Mouse (Mus musculus) neural tube, embryonic 10.5 days (tissue): Measurements from ENCODE around the gene Tpsab1.

ENCODE experiments used
- DNase-seq: peaks from one replicate; pipeline ENCODE4 v3.0.0-alpha.2; 2017; ENCODE audit warnings: low spot score; ENCODE audit errors: extremely low spot score

Gene Tpsab1

DNA sequence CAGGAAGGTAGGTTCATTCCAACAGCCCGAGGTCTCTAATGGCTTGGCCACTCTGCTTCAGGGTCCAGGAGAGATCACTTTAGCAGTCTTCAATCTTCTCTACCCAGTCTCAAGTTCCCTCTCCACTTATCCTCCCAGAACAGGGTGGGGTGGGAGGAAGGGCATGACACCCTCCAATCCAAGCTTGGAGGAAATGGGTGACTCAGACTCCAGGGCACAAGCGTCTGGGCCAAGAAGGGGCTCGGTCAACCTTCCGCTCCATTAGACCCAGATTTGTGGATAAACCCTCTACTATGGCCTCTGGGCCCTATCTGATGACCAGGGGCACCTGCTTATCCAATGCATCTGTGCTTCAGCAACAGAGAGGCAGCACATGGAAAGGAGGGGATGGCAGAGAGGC is at the start of gene Tpsab1:
TSS of gene Tpsab1 (minus strand) at position 101 of the 400 bp plus-strand sequence.
- no peak for DNase-seq

DNA sequence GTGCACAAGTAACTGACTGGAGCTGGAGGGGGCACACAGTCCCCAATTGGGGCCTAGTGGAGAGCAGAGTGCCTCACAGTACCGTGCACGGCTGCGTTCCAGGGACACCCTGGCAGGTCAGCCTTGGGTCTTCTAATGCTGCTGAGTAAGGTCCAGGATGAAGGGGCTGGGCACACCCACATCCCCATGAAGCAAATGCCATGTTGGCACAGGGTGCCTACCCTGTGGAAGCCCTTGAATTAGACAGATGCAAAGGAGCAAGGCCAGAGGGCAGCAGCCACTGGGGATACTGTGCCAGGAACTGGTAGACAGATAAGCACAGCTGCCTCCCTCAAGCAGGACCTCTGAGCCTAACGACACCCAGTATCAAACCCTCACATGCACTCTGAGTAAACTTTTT is 49.2 kb upstream of the Tpsab1 start:
- DNase-seq: no peak

GRCm38 (mm10) chr17:25374011-25374410 is 28.6 kb upstream of the Tpsab1 start:
- peak; percentile 19 for DNase-seq

DNA sequence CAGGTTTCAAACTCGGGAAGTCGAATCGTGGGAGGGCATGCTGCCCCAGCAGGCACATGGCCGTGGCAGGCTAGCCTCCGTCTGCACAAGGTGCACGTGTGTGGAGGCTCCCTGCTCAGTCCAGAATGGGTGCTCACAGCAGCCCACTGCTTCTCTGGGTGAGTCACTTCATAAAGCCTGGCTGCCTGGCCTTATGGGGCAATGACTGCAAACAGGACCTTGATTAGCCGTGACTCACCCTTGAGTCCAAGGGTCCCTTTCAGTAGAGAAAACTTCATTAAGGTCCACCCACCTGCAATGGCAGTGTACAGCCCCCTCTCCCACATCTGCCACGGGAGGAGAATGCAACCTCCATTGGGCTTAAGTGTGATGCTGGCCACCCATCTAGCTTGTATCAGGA is 27.1 kb upstream of the Tpsab1 start:
- DNase-seq: no peak

GRCm38 (mm10) chr17:25368973-25369372 is 23.6 kb upstream of the Tpsab1 start, which contains the start of gene Tpsg1:
Gene Tpsg1, plus strand, starts transcription at chr17:25369273.
- DNase-seq: no peak

DNA sequence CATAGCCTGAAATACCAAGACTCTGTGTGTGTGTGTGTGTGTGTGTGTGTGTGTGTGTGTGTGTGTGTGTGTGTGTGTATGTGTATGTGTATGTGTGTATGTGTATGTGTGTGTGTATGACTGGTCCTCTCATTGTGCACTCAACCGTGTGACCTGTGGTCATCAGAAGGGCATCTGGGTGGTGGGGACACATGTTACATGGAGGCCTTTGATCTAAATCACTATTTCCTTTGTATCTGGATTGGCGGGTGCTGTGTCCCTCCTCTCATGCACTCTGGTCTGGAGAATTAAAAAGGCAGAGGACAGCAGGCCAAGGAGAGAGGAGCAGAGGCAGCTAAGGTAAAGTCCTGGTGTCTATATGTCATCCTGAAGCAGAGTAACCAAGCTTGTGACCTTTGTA is 20.6 kb upstream of the Tpsab1 start, which contains the start of gene Tpsb2:
TSS of gene Tpsb2 (plus strand) at position 301 of the 400 bp plus-strand sequence.
- DNase-seq: no peak

DNA sequence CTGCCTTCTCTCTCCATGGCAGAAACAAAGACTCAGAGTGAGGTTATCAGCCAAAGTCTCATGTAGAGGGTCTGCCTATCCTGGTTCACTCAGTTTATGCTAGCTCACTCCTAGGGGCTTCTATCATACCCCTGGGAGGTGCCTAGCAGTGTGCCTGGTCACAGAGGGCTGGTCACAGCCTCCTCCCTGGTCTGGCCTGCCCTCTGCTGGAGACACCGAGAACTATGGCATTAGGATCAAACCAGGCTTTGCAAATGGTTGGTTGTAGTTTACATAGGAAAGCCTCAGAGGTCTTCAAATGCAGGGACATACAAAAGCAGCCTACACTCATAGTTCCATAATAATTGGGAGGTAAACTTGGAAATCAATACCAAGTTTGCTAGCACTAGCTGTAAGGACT is 18.4 kb upstream of the Tpsab1 start:
- DNase-seq: peak; percentile 49

DNA sequence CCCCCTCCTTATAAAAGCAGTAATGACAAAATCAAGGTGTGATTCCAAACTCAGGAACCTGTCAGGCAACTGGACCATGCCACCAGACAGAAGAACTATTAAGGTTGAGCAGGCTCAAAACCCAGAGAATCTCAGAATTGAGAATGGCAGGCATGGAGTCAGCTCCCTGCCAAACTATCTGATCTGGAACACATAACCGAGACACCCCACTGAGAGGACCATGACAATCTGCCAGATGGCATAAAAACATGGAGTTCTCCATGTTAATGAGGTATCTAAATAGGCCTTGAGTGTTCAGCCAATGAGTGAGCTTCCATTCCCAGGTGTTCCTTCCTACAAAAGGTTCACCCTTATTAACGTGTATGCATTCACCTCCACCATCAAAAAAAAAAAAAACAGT is 15.9 kb upstream of the Tpsab1 start:
- no peak for DNase-seq

- no peak for DNase-seq
Observed at GRCm38 (mm10) chr17:25341490-25341889, 3.9 kb downstream of the Tpsab1 start.

DNA sequence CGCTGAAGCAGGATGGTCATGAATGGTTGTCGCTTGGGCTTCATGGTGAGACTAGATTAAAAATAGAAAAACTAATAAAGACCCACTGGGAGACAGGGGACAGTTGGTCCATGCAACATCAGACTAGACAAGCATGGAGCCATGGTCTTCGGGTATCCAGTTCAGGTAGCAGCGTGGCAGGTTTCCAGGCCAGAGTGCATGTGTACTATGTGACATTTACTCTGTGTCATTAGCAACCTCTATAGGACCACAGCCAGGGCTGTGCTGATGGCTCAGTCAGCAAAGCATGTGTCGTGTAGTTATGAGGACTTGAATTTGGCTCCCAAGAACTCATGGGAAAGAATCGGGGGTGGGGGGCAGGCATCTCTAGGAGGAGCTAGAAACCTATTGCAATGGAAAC is 5.4 kb downstream of the Tpsab1 start:
- no peak for DNase-seq

DNA sequence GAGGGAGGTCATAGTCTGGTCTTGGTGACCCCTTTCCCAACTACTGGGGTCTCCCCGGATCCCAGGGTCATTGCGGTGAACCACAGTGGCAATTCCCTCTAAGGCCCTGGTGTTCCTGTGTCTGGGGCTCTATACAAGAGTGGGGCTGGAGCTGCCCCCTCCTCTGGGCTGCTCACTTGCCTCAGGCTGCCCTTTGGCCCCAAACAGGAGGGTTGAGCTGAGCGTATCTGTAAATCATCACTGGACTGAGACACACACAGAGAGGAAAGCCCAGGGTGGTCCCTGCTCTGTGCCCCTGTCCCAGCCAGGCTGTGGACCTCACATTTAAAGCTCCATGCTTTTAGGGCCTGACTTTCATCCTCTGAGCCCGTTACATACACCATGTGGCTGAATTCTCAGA is 7.1 kb downstream of the Tpsab1 start:
- no peak for DNase-seq

DNA sequence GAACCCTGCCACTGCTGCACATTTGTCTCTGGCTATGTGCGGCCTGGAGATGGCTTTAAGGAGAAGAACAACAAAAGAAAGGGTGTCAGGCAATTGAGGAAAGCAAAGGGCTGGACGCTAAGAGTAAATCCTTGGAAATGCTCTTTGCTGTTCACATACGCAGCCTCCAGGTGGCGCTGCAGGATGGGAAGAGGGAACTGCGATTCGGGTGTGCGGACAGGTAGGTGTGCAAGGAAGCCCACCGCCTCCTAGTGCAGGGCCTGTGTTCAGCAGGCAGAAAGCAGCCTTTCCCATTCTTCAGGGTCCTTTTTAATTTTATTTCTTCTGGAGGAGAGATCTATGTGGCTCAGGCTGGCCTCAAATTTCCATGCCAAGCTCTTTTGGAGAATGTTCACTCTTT is 11.4 kb downstream of the Tpsab1 start:
- peak; percentile 81 for DNase-seq

DNA sequence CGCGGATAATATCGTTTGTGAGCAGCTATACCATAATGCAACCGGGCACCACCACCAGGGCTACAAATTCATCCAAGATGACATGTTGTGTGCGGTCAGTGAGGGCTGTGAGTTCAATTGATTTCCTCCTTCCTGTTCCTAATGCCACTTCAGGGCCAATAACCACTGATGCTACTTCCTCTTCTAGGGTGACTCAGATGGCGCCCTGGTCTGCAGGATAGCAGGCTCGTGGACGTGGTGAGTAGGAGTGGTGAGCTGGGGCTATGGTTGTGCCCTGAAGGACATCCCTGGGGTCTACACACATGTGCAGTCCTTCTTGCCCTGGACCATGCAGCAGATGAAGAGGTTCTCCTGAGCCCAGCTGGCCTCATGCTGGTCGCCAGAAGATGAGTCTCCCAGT is 13.0 kb downstream of the Tpsab1 start:
- no peak for DNase-seq

DNA sequence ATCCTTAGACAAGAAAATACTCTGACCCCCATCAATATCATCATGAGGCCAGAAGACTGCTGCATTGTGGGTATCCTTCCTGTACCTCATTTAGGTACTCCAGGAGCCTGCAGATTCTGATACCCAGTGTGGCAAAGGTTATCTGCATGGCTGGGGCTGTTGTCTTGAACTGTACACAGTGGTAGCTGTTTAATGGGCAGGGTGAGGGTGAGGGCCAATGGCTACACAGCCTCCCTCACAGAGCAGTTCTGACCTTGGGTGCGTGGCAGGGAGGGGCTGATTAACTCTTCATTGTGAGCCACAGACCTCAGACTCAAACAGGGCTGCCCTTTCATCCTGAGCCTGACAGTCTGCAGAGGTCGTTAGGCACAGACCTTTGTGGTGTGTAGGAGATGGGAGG is 22.4 kb downstream of the Tpsab1 start:
- no peak for DNase-seq

DNA sequence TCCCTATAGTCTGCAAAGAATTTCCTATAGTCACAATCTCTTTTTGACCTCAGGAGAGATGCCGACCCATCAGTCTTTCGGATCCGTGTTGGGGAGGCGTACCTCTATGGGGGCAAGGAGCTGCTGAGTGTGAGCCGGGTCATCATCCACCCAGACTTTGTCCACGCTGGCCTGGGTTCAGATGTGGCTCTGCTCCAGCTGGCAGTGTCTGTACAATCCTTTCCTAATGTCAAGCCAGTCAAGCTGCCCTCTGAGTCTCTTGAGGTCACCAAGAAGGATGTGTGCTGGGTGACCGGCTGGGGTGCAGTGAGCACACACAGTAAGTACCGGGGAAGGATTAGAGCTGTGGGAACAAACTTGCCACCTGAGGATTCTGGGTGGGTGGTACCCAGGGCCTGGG is 24.5 kb downstream of the Tpsab1 start:
- no peak for DNase-seq

GRCm38 (mm10) chr17:25318354-25318753 is 27.0 kb downstream of the Tpsab1 start, which contains the start of gene Prss29:
Gene Prss29, plus strand, starts transcription at chr17:25318654.
- DNase-seq: no peak

- DNase-seq: no peak
Observed at GRCm38 (mm10) chr17:25308346-25308745, 37.0 kb downstream of the Tpsab1 start, which contains the start of gene Prss28. Gene Prss28, plus strand, starts transcription at chr17:25308646.

- DNase-seq: no peak
Observed at GRCm38 (mm10) chr17:25298094-25298493, 47.3 kb downstream of the Tpsab1 start, which contains the start of gene Prss34. Gene Prss34, plus strand, starts transcription at chr17:25298394.

DNA sequence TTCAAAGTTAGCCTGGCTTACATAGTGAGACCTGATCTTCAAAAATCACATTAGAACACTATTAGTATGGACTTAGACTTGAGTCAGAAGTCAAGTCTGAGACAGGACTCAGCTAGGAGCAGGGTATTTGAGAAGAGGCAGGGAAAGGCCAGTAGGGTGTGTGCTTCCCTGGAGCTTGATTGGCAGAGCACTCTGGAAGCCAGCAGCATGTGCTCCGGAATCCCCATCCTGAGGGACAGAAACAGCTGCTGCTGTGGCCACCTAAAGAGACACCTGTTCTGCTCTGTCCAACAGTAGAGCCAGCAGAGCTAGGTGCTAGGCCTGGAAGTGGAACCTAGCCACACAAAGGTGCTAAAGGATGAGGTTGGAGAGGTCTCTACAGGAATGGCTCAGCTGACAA is 51.3 kb downstream of the Tpsab1 start:
- no peak for DNase-seq

DNA sequence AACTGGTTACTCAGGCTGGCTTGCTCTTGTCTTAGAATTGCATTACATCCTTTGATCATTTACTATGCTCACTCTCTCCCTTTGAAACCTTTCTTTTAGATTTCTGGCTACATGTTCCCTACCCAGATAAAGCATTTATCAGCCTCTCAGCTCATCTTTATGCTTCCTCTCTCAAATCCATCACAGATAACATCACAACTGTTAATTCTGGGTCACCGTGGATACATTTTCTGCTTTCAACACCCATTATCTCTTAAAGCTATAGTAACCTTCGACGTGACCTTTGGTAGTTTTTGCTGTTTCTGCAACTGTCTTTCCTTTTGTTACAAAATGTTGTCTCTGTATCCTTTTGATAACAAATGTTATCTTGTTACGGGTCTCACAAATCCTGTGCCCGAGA is 51.9 kb downstream of the Tpsab1 start:
- DNase-seq: no peak
